Mouse (Mus musculus): ENCODE data around the gene Pdzk1.

Pdzk1 gene

DNA sequence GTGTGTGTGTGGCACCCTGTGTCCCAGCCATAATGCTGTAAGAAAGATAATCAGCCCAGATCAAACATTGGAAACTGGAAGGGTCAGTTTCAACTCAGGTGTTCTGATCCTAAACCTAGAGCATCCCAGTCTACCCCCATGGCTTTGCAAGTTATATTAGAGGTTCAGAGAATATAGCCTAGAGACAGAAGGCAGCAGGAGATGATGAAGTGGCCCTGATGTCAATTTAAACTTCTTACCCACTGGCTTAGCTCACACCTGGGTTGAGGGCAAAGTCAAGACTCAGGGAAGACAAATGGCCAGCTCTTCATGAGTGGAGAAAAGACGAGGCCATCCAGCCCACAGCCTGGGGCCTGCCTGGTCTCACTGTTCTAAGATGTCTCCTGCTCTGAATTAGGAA lies at the start of gene Pdzk1, which contains the start of gene Cd160:
Pdzk1 (plus strand) TSS at position 301 of the 400 bp plus-strand sequence.
Cd160 (minus strand) TSS at position 368 of the 400 bp plus-strand sequence.
- no peak for DNase-seq (ENCODE audit: low spot score in 2 of 2)

DNA sequence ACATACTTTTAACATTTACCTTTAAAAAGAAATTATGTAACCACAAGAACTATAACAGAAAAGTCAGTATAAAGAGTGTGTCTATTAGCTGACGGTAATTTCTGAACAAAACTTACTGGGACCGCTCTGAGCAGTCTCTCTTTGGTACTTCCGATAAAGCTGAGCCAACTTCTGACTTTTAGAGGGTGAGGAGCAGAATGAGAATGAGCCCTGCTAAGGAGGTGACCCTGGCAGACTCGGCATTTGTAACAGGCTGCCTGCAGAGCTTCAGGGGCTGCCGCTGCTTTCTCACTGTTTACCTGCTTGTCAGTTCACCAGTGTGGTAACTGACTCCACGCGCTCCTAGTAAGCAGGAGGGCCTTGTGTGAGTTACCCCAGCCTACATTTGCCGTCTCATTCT lies 46.8 kb upstream of the Pdzk1 start:
- no peak for DNase-seq (ENCODE audit: low spot score in 2 of 2)

DNA sequence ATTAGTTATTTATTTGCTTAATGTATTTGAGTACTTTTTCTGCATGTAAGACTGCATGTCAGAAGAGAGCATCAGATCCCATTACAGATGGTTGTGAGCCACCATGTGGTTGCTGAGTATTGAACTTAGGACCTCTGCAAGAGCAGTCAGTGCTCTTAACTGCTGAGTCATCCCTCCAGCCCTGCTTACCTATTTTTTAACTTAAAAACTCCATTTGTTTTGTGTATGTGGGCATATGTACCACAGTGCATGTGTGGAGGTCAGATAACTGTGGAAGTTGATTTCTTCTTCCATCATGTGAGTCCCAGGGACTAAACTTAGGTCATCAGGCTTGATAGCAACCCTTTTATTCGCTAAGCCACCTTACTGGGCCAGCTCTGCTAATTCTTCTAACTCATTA lies 41.3 kb upstream of the Pdzk1 start:
- DNase-seq (ENCODE audit: low spot score in 2 of 2): no peak

DNA sequence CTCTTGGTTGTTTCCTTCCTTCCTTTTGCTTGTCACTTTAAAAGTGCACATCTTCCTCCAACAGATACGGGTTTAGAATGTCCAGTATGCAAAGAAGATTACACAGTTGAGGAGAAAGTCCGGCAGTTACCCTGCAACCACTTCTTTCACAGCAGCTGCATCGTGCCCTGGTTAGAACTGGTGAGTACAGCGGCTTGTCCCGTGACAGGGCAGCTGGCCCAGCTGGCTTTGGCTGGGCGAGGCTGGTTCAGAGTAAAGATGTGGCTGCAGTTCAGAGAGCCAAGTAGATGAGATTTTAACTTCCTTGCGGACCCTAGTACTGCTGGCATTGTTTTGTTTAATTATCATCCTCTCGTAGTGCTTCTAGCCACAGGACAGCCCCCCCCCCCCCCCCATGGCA lies 40.6 kb upstream of the Pdzk1 start:
- no peak for DNase-seq (ENCODE audit: low spot score in 2 of 2)

DNA sequence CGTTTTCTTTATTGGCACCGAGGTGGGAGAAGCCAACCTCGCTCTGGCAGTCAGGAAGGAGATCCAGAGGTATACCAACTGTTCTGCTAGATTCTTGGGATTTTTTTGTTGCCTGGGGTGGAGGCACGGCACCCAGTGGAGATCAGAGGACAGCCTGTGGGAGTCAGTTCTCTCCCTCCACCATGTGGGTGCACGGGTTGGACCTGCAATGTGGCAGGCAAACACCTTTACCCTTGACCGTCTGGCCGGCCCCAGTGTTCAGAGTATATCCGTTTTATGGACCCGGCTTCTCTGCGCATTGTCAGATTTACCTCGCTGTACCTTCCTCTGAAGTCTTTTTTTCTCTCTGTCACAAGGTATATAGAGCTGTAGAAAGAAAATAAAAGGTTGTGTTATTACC lies 28.8 kb upstream of the Pdzk1 start:
- DNase-seq (ENCODE audit: low spot score in 2 of 2): no peak

DNA sequence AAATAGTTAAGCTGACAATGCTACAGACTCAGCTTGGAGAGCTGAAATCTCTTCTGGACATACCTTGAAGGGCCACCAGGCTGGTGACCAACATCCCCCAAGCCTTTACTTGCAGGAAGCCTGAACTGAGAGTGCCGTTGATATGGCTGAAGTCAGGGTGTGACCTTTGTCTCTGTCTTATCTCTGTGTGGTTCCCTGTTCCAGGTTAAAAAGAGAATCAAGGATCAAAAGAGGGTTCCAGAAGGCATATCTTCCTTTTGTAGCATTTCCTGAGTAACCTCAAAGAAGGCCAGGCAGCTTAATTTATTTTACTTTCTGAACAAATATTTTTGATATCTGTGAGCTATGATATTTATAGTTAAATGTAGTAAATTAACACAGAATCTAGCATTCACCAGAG lies 26.9 kb upstream of the Pdzk1 start:
- DNase-seq (ENCODE audit: low spot score in 2 of 2): no peak

DNA sequence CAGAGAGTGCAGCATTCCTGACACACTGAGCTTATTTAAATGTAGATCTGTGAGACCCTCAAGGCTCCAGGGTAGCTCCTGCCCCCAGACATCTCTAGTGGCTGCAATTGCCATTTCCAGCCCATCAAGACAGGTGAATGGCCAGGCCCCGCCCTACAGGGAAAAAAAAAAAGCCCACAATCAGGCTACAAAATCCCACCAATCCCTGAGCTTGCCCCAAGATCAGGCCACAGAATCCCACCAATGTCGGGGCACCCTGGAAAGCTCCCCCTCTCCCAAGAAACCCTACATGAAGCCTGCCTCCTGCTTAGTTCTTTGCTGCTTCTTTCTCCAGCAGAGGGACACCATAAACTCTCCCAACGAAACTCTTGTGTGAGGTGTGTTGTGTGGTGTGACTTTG lies 20.9 kb upstream of the Pdzk1 start:
- DNase-seq (ENCODE audit: low spot score in 2 of 2): no peak

DNA sequence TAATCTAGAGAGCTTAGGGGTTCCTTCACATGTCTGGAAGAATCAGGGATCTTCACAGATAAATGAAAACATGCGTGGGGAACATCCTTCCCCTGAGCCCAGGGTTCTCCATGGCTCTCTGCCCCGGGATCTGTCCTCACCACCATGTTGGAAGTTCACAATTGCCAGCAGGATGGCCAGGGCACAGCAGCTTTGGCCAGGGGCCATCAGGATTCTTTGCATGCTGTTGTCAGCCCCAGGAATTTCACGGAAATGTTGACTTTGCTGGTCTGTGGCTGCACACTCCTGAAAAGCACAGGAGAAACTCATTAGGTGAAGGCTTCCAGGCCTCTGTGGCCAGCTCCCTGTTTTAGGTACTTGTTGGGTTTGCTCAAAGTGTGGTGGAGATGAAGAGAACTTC lies 20.4 kb upstream of the Pdzk1 start:
- no peak for DNase-seq (ENCODE audit: low spot score in 2 of 2)

DNA sequence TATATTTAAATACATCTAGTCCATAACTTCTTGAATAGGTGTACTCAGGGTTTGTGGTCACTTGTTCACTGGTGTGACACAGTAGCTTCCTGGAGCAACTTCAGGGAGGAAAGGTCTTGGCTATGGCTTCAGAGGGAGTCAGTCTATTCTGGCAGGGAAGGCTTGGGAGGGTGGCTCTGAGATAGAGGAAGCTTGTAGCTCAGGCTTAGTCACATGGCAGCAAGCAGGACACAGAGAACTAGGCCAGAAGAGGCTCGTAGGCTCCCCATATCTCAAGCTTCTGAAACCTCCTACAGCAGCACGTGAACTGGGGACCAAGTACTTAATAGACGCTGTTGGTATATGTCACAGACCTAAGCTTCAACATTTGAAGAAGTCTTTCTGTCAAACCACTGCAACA lies 17.9 kb upstream of the Pdzk1 start:
- no peak for DNase-seq (ENCODE audit: low spot score in 2 of 2)

DNA sequence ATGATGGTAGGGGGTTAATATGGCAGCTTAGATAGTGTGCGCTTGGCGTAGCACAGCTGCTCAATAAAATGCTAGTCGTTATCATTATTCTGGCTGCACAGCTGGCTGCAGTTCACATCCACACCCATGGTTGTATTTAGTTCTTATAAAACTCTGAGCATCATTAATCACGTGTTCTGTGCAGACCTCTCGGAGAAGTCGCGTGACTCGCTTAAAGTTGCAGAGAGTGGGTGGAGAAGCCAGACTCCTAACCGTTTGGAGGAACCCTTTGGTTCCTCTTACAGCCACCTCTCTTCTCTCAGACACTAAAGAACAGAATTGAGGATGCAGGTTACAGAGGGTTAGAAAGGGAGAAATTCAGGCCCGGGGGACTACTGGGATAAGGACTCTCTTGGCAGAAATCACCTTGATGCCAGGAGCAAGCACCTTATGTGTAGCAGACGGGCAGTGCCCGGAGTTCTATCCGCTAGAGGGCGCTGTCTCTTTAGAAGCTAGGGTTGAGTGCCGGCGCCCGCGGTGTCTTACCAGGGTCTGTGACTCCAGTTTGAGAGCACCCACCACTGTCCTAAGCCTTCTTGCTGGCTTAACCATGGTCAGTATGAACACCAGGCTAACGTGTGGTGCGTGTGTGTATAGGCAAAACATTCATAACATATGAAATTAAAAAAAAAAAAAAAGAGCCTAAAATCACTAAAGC lies 16.5 kb upstream of the Pdzk1 start:
- DNase-seq (ENCODE audit: low spot score in 2 of 2): peak; percentile 67 to 80

DNA sequence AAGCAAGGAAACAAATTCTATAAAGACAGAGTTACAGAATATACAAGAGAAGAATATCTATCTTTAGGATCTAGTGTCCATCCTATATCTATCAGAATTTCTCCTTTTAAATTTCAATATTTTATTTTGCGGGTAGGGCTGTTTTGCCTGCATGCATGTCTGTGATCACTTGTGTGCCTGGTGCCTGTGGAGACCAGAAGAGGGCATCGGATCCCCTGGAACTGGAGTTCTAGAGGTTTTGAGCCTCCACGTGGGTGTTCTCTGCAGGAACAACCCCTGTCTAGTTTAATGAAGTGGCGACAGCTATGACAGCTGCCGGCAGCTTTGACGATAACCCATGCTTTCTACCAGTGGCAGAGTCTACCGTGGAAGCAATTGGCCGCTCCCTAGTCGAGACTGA lies 16.0 kb upstream of the Pdzk1 start:
- peak; percentile 38 to 44 for DNase-seq (ENCODE audit: low spot score in 2 of 2)

DNA sequence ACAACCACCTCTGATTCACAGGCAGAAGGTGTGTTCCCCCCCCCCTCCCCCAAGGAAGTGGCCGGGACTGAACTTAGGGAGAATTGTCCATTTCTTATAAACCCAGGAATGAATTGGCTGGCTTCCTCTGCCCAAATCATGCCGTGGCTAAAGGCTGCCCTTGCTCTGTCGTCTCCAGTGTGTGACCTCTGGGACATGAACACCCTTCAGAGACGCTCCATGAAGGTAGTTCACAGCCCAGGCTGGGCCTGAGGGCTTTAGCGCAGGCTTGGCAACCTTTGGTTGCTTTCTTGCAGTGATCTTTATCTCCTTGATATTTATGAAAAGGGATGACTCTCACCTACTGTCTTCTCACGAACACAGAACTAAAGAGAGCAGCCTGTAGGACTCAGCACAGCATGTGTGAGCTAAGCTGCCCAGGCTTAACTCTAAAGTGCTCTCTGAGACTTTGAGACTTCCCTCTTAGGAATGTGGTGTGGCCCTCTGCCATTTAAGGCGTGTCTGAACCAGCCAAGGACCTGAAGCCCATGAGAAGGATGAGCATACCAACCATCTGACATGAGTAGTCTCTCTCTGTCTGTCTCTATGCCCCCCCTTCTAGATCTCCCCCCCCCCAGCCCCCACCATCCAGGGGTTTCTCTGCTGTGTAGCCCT lies 15.4 kb upstream of the Pdzk1 start:
- DNase-seq (ENCODE audit: low spot score in 2 of 2): no peak

DNA sequence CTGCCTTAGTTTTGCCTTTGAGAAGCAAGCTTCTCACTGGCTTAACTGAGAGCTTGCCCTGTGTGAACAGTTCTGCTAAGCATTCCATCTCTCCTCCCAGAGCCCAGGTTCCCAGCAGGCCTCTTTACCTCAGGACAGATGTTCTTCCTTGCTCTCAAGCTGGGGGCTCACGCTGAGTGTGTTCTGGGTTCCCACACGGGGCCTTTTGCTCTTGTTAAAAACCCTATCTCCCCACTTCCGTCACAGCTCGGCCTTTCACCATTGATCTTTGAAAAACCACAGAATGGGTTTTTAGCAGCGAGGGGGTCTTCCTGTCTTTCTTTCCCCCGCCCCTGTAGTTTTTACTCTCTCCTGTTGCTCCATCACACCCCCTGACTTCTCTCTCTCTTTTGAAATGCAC lies 14.7 kb upstream of the Pdzk1 start:
- no peak for DNase-seq (ENCODE audit: low spot score in 2 of 2)

DNA sequence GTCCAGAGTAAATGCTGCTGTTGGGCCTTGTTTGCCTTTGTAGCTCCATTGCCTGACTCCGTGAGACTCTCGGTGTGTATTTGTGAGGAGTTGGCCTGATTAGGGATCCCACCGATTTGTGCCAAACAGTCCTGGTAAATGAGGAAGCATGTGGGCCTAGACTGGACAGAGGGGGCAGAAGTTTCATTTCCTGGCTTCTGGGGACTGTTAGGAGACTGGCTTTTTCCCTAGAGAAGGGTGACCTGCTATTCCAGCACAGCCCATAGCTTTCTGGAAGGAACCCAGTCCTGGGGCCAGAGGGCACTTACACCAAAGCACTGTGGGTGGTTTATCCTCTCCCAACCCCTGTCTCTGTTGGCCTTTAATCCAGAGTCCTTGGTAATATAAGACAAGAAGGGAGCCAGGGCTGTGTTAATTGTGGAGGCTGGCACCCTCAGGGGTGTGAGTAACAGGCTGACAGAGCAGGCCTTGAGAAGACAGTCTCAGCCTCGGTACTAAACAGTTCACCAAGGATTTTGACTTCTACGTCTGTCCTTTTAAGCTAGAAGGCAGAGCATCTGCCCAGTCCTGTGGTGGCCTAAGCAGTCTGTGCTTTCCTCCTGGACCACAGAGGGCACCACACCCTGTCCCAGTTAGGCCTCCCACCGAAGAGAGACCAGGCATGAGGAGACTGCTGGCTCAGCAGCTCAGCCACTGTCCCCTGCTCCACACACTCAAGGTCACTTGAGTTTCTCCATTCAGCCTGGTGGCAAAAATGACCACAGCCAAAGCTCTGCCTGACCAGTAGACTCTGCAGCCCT lies 8.8 kb upstream of the Pdzk1 start:
- DNase-seq (ENCODE audit: low spot score in 2 of 2): no peak

DNA sequence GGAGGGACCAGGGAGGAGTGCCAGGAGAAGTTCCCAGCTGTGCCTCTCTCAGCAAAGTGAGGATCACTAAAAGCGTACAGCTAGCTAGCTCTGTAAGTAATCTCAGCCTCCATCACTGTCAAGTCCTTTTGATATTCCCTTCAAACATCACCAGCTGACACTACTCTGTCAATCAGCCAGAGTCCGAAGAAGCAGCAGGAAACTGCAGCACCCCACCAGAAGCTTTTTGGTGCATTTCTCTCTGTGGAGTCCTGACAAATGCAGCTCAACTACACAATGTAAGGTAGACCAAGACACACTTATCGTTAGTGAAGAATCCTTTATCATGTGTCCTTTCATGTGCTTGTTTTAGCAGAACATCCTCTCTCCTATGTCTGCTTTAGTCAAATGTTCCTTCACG lies 7.5 kb upstream of the Pdzk1 start:
- no peak for DNase-seq (ENCODE audit: low spot score in 2 of 2)

DNA sequence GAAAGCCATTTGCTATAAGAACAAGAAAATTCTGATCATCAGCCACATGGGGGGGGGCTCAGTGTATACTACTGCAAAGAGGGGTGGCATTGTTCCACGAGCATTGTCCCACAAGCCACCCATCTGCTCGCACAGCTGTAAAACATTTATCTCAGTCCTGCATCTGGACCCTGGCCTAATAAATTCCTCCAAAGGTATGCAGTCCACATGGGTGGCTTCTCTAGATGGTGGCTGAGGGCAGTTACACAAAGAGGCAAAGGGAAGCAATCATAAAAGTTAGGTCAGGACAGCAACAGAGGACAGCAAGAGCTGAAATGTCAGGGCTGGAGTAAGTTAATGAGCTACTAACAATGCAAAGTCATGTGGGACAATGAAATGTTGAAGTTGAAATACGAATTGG lies 5.4 kb upstream of the Pdzk1 start:
- no peak for DNase-seq (ENCODE audit: low spot score in 2 of 2)

DNA sequence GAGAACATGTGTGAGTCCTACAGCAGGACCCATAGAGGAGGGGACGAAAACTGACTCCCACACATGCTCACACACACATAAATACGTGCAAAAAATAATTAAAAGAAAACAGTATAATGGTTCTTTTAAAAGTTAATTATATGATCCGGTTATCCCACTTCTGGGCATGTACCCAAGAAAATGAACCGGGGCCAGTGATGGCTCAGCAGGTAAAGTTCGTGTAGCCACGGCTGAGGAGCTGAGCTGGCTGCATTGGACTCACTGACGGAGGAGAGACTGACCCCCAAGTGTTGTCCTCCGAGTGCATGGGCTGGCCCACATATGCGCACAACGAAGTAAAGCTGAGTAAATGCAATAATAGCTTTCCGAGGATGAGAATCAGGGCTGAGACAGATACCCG lies 4.5 kb upstream of the Pdzk1 start:
- DNase-seq (ENCODE audit: low spot score in 2 of 2): no peak

DNA sequence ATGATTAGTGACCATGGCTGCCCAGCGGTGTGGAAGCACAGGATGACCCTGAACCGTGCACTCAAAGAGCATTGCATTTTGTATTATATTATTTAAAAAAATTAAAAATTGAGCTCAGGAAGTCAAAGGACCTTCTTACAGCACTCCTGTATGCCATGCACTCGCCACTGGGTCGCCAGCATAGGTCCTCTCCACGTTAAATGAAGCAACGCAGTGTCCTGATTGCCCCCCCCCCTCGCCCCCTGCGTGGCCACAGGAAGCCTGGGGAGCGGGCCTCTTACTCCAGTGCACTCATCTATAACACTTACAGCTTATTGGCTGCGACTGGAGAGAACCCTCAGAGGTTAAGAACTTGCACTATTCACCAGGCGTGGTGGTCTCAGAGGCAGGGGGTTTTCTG lies 3.8 kb upstream of the Pdzk1 start:
- no peak for DNase-seq (ENCODE audit: low spot score in 2 of 2)

DNA sequence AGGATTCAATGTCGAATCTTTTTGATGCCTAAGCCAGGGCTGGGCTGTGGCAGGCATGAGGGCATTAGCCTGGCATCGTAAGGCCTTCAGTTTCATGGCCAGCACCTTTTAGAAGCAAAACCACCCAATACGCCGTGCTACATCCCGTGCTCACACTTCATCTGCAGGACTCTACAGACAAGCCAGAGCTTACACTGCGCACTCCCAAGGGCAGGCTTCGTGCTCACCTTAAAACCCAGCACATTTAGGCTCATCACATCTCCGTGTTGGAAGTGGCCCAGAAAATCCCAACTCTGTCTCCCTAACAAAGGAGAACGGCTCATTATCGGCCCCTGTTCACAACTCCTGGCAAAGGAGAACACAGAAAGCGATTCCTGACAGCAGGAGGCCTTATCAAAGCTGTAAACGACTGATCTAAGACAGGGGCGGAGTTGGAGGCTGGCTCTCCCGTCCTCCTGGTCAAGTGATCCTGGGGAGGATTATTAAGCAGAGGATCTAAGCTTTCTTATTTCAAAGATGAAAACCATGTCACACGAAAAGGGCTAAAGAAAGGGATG lies 698 bp upstream of the Pdzk1 start:
- no peak for DNase-seq (ENCODE audit: low spot score in 2 of 2)

DNA sequence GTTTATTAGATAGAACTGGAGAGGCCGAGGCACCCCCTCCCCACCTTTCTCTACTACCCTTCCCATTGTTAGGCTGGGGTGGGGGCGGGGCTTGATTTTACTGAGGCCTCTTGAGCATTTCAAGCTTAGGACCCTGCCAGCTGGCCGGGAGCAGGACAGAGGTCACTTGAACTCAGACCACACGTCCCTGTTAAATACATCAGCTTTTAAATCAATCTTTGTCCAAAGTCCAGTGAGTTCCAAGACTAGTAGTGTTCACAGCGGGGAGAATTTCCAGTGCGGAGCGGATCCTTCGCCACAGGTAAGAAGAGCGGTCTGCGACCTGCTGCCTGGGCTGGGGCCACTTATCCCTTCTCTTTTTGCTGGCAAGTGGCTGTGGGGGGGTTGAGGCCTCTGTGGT lies 772 bp downstream of the Pdzk1 start:
- no peak for DNase-seq (ENCODE audit: low spot score in 2 of 2)

DNA sequence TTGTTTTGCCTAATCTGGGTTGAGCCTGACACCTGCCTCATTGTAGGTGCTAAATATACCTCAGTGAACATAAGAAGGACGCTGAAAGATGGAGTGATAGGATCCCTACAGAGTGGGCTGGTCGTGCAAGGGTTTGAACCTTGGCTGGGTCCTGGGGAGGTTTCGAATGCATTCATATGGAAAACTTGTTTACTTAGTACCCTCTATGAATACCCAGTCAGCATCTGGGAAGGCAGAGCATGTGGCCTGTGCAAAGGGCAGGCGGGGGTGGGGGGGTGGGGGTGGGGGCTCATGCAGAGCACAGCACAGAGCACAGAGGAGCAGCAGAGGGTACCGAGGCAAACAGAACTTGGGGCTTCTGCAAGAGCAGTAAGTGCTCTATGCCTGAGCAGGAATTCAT lies 3.8 kb downstream of the Pdzk1 start:
- DNase-seq (ENCODE audit: low spot score in 2 of 2): no peak

DNA sequence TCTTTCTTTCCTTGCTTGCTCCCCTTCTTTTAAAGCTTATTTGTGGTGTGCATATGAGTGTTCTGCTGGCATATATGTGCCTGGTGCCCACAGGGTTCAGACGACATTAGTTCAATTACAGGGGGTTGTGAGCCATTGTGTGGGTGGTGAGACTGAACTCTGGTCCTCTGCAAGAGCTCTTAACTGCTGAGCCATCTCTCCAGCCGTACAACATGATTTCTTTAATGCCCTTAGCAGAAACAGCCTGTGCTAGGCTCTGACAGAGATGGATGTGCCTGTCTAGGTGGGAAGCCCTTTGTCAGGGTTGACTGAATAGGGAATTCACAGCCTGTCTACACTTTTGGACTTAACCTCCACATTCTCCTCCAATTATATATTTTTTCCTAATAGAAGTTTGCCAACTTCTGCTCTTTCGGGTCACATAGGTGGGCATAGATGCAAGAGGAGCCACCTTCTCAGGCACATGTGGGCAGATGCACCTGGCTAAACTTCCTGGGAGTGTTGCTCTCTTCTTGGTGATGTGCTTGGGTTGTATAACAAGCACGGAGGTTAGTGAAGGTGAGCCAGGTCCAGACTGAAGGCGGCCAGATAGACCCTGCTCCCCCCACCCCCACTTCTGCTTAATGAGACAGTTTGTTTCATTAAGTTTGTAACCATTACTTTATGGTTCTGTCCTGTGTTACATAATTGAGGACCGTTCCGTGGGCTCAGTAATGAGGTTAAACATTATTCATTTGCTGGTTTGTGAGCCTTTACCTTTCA lies 5.7 kb downstream of the Pdzk1 start:
- no peak for DNase-seq (ENCODE audit: low spot score in 2 of 2)

Data from right cerebral cortex, postnatal 10 days (tissue).